Mouse (Mus musculus): ENCODE results near the gene Rbm15b. TPM values are rescaled to one million over a fixed set of nuclear protein-coding genes. Genes with fewer than 3 reads are reported as not detected.

The Rbm15b gene
- 4.1 and 4.5 TPM in 2 replicates for polyA plus RNA-seq (2015; fragmentation: Nextera tagmentation; extraction: Ambion mirVana)

GRCm38 (mm10) chr9:106886828-106887702 is at the start of gene Rbm15b:
Rbm15b (minus strand) TSS chr9:106887428.

GRCm38 (mm10) chr9:106891829-106892551 is 4.8 kb upstream of the Rbm15b start, which contains the start of gene Manf:
Manf (minus strand) TSS chr9:106891979.

Other genes with a start within 250 kb of the Rbm15b start
- gene Grm2, start 231.3 kb downstream of the Rbm15b start, polyA plus RNA-seq (2015; fragmentation: Nextera tagmentation; extraction: Ambion mirVana): not detected in 2 replicates
- 16.8 and 20.6 TPM in 2 replicates for gene Tex264, start 201.5 kb downstream of the Rbm15b start, polyA plus RNA-seq (2015; fragmentation: Nextera tagmentation; extraction: Ambion mirVana)
- 2.9 and 3.1 TPM in 2 replicates for gene Rad54l2, start 98.2 kb downstream of the Rbm15b start, polyA plus RNA-seq (2015; fragmentation: Nextera tagmentation; extraction: Ambion mirVana)
- gene Dcaf1, start 65.6 kb downstream of the Rbm15b start, polyA plus RNA-seq (2015; fragmentation: Nextera tagmentation; extraction: Ambion mirVana): 7.3 and 8.5 TPM in 2 replicates
- gene Manf, start 4.6 kb upstream of the Rbm15b start, polyA plus RNA-seq (2015; fragmentation: Nextera tagmentation; extraction: Ambion mirVana): 126 and 132 TPM in 2 replicates

Data from spleen, postnatal 0 days (tissue).